Mouse (Mus musculus) layer of hippocampus, postnatal 10 days (tissue): ENCODE data around the gene Rbm10. TPM values are rescaled to one million over a fixed set of nuclear protein-coding genes. Genes with fewer than 3 reads are reported as not detected.
A peak's percentile ranks its signal among the peaks of the same experiment; 100 is the strongest.

Source experiments
- DNase-seq, 2 experiments: peaks; one replicate each; pipeline ENCODE4 v3.0.0; 2021; ENCODE audit warnings: low spot score in 2 of 2
- long read RNA-seq: library from polyadenylated mRNA; stranded (forward); transcript quantifications from one replicate; pipeline ENCODE4 v2.0.0, GENCODE M21; 2023
- total RNA-seq, 2 experiments: library from RNA; stranded (reverse); gene quantifications; 2 replicates each; pipeline ENCODE4 v1.2.3; 2021

Rbm10 gene
- 10 to 100 TPM; 30.0 to 33.9 TPM for total RNA-seq
- long read RNA-seq, transcript Rbm10-203 (23 exons, 3,172 nt): major isoform, 6 of 40 reads
- long read RNA-seq, partial matches to known transcripts: 10 of 40 reads
- long read RNA-seq, other reads (novel, unspliced or antisense): 24 of 40 reads

DNA sequence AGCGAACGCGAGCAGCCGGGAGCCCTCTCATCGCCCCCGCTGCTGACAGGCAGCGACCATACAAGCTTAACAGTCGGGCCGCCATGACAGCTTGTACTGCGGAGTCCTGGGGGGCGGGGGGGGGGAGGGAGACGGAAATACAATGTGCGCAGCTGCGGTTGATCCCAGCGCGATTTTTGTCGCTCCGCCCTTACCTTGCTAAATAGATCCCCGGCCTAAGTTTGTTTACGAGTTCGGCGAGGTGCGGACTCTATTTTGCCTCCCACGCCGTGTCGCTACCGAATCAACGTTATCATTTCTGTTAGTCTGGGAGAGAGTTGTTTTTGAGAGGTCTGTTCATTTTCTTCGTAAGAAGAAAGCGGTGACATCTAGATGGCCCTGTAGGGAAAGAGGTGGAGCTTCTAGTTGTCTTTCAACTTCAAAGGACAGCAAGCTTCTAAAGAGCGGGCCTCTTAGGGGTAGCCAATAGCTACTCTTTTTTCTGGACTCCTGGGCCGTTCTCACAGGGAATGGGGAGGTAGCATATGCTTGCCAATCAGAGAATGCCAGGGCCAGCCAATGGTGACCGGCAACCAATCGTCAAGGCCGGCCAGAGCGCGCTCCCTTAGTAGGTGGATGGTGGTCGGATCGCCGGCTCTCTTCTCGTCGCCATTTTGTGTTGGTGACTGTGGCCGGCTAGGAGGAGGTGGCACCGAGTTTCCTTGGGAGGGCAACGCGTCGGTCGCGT, at the start of gene Rbm10, which contains the start of gene Ndufb11:
Gene Rbm10 (plus strand): TSS at position 328 of the 727 bp plus-strand sequence.
Gene Ndufb11 (minus strand): TSS at position 444 of the 727 bp plus-strand sequence.
- DNase-seq: peak; percentile 70 to 76

DNA sequence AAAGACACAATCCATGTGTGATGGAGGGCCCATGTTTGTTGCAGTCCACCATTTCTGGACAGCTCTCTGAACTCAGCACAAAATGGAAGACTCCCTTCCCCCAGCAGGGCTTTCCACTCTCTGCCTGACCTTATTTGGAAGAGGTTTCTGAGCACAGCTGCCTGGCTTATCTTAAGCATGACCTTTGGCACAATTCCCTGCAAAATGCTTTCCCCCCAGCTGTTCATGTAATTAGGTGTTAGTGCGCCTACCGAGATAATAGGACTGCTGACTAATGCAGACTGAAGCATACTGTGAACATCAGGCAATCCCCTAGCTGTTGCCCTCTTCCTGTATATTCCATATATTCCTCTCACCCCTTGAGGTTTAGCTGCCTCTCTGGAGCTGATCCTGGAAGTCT, 46.3 kb upstream of the Rbm10 start:
- DNase-seq: no peak

DNA sequence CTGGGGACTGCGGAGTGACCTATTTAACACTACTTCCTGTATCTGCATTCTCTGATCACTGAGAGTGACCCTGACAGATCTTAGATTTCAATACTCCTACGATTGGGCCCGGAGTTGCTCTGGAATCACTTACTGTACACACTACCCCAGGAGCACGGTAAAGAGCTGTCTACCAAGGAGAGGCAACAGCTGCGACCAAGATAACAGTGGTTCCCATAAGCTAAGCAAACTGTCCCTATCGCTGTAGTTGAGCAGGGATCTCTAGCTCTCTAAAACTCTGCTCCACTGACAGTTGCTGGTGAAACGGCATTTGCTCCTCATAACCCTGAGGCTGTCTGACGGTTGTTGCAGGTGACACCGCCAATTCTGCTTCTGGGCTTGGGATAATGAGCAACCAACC, 44.6 kb upstream of the Rbm10 start:
- DNase-seq: peak in 1 of 2 experiments; percentile 13

DNA sequence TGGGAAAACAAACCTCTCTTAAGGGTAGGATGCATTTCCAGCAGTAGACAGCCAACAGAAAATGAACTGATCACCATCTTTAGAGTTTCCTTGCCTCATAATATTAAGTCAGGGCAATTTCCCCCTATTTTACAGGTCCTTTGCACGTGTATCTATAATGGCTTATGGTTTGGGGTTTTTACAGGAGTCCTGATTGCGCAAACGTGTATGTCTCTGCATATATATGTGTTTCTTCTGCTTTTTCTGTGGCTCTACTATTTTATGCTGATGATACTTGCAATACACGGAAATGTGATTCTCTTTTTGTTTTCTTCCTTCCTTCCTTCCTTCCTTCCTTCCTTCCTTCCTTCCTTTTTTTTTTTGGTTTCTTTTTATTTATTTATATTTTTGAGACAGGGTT, 43.4 kb upstream of the Rbm10 start:
- no peak for DNase-seq

DNA sequence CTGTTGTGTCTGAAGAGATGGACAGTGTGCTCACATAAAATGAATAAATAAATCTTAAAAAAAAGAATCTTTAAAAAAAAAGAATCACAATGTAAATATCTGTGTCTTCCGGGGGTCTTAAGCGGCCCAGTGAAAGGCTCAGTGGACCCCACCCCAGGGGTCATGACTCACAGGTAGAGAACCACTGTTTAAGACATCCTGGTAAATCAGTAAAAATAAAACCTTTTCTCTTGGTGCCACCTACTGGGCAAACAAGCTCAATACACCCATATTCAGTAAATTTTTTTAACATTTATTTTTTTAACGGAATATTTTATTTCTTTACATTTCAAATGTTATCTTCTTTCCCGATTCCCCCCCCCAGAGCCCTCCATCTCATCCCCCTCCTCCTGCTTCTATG, 29.3 kb upstream of the Rbm10 start:
- peak; percentile 7 to 16 for DNase-seq

DNA sequence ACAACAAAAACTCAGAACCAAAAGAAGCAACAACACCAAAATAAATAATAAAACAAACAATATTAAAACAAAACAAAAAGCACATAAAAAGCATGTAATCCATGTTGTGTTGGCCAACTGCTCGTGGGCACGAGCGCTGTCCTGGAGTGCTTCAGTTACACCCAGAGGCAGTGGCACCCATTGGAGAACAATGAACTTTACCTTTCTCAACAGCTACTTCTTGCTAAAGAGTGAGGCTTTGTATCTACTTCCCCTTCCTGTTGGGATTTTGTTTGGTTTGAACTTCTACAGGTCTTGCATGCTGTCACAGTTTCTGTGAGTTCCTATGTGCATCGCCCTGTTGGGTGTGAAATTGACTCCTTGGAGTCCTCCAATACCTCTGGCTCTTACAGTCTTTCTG, 8.8 kb upstream of the Rbm10 start:
- DNase-seq: no peak

DNA sequence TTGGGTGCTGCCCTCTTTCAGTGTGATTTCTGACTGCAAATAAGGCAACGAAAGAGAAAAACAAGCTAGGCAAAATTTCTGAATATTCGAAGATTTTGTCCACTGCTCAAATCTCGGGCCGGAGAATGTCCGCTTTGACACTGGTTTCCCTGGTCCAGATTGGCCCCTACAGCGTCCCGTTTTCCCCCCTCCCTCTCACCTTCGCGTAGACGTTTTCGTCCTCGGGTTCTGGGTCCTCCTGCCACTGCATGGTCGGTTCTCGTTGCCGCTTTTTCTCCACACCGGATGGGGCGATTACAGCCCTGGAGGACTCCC, 485 bp upstream of the Rbm10 start:
- no peak for DNase-seq

DNA sequence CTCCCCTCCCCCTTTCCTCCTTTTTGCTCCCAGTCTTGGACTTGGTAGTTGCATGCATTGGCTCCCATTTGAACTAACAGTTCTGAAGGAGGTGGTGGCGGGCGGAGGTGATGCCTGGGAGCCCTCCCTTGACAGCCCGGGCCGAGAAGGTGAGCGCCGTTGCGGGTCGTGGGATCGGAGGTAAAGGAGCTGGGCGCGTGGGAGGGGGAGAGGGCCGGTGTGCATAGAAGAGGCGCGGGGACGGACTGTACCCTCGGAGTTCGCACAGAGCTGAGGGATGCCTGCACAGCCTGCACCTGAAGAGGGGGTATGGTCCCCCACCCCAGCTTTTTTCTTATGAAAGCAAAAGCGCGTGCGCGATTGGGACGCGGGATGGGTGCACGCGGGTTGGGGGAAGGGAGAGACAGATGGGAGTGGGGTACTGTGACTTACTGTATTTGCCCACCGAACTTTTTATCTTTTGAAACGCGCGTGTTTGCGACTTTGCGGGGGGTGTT, 648 bp downstream of the Rbm10 start:
- peak; percentile 41 to 59 for DNase-seq

DNA sequence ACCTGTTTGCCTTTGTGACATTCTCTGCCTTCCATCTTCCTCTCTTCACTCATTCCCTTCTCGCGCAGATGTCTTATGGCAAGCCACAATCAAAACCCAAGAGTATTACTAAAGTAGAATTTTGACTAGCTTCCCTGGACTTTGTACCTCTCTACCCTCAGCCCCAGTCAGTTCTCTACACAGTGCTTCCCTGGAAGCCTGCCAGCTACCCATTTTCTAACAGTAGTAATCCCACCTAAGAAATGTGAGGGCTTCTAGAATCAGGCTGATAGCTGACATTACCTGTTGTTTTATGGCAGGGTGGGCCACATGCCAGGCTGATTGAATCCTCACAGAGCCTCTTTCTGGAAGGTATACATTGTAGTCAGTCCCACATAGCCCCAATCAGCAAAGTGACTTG, 20.8 kb downstream of the Rbm10 start:
- no peak for DNase-seq

DNA sequence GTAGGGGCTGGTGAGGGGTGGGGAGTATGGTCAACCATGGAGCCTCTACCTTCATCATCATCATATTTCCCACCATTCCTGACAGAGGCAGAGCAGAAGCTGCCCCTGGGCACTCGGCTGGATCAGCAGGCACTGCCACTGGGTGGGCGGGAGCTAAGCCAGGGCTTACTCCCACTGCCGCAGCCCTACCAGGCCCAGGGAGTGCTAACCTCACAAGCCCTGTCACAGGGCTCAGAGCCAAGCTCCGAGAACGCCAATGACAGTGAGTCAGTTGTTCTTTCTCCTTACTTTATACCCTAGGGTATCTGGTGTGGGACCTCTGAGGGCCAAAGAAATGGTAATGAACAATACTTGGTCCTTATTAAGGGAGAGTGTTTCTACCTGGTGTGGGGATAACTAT, 27.5 kb downstream of the Rbm10 start:
- DNase-seq: no peak

DNA sequence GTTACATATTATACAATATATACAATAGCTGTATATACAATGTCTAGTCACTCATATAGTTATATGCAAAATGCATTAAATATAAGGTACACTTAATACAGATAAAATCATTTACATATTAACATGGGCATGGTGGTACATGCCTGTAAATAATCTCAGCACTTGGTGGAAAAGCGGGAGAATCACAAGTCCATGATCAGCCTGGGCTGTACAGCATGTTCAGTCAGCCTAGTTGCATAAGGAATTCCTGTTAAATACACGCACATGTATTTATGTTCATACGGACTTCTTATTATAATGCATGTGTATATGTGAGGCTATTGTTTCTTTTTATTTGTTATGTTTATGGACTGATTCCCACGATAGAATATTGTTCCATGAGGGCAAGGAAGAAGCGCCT, 40.3 kb downstream of the Rbm10 start:
- no peak for DNase-seq

DNA sequence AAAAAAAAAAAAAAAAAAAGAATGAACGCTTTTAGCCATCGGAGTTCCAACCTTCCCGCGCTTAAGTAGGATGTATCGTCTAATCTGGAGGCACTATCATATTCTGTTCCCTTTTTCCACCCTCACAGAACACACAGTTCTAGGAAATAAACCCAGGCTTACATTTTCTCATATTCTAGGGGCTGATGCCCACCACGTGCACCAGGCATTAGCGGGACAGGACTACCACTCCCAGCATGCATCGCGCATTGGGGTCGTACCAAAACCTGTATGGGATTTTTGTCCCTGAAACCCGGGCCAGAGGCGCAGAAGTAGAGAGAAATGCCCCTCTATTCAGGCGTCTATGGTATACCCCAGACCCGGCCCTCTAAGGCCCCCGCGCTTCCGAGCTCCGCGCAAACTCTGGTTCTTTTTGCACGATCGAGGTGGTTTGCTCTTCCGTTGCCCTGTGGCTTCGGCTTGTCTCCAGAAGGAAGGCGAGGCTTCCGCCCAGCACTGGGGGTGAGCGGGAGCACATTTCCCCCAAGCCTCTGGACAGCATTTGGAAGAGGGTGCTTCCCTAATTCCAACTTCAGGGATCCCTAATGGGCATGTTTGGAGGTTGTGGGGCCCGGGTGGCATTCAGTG, 40.8 kb downstream of the Rbm10 start, which contains the start of gene Uba1:
Gene Uba1 (plus strand): TSS at position 301 of the 627 bp plus-strand sequence.
- DNase-seq: peak; percentile 73 to 81

DNA sequence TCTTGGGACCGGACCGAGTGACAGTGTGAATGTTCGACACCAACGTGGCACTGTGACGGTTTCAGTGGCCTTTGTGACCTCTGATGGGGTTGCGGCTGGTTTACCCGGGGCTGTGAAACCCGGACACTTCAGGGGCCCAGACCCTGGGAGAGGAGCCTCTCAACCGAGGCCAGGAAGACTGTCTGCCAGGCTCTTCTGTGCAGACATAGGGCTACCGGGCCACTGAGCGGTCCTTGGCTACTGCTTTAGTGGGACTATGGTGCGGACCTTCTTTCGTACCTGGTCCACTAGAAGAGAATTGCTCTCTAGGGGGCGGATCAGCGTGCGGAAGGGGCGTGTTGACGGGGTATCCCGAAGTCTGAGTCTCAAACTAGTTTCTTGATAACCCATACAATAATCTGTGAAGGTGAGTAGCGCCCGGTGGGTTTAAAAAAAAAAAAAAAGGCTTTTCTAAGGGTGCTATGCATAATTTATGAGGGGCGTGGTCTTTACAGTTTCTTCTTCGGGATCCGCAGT, 41.6 kb downstream of the Rbm10 start:
- DNase-seq: no peak

DNA sequence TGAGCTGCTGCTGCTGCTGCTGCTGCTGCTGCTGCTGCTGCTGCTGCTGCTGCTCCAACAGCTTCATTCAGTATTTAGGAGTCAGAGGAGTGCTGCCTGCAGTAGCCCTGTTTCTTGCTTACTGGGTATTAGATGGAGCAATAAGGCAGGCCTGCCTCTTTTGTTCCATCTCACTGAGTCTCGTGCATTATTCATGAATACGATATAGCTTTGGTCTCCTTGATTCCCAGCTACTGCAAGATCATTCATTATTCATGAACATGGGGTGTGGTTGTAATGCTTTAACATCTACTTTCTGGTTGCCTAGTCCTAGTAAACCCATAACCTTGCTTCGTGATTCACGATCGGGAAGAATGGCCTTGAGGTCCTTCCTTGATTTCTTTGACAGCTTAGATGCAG, 45.0 kb downstream of the Rbm10 start:
- no peak for DNase-seq

DNA sequence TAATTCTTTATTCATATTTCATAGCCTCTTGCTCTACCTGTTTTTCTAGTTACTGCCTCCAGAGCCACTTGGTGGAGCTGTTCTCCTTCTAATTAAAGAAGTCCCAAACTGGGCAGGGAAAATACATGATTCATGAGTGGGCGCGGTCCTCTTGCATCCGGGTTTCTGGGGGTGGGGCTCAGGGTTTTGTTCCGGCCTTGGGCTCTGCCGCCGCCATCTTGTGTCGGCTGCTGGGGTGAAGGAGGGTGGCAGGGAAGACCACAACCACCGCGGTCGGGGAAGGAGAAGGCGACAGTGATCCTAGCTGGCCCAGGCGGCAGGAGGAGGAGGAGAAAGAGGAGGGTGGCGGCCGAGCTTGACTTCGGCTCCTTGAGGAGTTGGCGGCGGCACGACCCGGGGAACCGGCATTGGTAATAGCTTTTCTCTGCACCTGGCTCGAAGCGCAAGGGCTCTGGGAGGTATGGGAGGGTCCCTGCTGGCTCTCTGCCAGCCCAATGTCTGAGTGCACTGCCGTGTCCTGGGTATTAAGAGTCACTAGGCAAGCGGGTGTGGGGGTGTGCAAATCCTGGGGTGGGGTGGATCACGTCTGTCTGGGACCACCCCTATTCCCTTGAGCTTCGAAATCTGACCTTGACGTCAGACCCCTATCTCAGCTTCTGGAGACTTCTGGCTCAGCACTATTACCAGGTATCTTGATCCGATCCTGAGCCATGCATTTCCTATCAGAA, 45.6 kb downstream of the Rbm10 start:
- peak; percentile 79 to 82 for DNase-seq

DNA sequence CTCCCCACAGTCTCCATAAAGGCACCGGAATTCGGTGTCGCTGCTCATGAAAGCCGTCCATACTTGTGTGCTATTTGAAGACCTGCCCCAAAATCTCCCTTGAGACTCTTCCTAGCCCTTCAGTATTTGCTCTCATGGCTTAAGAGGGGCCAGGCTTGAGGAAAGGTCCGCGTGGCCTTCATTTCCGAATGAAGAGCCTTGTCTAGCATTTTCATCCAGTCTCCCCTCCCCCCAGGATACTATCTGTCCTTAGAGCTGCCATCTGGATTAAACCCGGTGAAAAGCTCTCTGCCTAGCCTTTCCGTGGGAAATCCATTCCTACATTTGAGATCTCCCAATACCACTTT, 46.1 kb downstream of the Rbm10 start:
- DNase-seq: no peak

DNA sequence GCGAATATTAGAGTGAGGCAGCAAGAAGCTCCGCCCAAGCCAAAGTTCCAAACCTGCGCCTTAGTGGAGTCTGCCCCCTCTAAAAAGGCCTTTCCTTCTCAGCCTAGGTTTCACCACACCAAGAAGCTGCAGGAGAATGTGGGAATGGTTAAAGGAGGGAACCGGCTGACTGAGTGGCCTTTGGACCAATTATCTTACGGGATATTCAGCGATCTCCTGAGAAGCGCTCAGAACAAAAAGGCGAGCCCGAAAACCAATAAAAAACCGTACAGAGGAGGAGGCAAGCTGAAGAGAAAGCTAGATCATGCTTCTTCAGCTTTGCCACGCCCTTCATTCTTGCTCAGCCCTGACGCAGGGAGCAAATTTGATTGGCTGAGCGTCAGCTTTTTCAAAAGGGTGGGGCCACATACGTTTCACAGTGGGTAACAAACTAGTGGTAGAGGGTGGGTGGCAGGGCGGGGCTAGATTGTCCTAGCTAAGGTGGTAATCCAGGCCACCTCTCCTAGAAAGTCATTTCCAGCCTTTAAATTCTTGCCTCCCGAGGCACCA, 70.3 kb downstream of the Rbm10 start, which contains the start of gene Cdk16:
Gene Cdk16 (plus strand): TSS at position 436 of the 549 bp plus-strand sequence.
- peak; percentile 70 to 74 for DNase-seq

DNA sequence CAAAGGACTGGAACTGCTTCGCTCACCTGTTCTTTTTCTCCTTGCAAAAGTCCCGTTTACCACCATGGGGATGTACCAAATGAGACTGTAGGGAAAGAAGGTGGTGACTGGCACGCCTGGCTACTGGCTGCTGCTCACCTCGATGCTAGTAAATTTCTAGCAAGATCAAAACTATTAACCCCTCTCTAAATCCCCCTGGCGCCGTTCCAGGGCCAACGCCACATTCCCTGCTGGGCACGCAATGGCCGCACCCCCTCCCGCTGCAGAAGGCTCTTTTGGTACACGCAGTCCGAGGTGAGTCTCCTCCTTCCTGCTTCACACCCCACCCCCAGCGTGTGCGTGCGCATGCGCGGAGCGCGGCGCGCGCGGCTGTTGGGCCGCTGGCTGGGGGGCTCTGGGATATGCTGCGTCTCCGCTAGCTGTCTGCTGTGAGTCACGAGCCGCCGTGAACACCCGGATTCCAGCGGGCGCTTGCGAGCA, 70.8 kb downstream of the Rbm10 start:
- peak; percentile 77 to 85 for DNase-seq

DNA sequence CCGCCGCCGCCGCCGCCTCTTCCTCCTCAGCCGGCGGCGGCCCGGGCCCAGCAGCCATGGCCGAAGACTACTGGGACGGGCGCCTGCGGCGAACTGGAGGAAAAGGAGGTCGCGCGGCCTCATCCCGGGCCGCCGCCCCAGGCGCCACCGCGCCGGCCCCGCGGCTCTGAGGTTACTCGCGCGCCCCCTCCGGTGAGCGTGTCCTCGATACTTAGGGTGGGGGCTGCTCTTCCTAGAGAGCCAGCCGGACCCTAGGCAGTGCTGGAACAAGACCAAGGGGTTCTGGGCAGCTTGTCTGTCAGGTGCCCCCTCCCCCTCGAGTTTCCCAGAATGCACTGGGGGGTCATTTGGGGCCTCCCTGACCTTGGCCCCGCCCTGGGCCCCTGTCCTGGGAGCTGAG, 71.3 kb downstream of the Rbm10 start:
- DNase-seq: peak; percentile 54 to 70

DNA sequence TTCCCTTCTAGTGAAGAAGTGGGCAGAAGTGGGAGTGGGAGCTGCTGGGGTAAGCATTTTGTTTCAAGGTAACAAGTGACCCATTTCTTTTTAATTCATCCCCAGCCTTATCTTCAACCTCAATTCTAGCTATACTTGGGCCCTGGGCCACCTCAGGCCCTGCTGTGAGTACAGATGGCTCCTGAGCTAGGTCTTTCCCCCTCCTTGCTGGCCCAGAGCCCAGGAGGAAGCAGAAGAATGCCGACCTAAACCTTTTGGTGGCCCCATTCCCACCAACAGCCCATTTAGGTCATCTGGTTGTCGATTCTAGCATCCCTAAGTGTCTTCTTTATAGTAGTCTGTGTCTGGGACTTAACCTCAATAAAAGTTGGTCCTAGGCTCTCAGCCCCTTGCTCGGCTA, 74.3 kb downstream of the Rbm10 start:
- DNase-seq: no peak

DNA sequence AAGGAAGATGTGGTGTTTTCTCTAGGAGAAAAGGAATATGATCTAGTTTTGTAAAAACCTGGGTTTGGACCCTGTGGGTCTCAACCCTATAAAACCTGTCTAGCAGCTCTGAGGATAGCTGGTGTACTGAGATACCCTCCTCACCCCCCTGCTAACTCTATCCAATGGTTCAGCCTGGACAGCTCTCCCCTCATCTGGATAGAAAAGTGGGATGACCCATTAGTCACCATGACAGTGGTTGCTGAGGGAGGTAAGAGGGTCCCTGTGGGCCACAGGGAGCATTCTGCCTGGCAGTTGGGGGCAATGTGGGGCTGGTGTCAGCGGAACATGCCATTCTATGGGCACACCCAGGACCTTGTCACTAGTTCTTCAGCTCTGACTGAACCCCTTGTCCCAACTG, 75.3 kb downstream of the Rbm10 start:
- no peak for DNase-seq
